Mouse (Mus musculus) intestine, embryonic 14.5 days (tissue): ENCODE data around the gene Mogs. TPM values are rescaled to one million over a fixed set of nuclear protein-coding genes. Genes with fewer than 3 reads are reported as not detected.
A peak's percentile ranks its signal among the peaks of the same experiment; 100 is the strongest.

Experiments used
- ATAC-seq: fragments of 200-750 bp; cut with Nextera tagmentation; replicated peaks from 2 replicates; pipeline ENCODE4 v1.8.0; 2017; ENCODE audit warnings: low read depth, moderate number of reproducible peaks, moderate TSS enrichment, moderate library complexity; ENCODE audit not compliant: low FRiP score, low TSS enrichment
- DNase-seq: peaks from one replicate; pipeline ENCODE4 v3.0.0-alpha.2; 2018; ENCODE audit warnings: low spot score
- H3K27ac ChIP-seq: fragments of 300-500 bp; sonication (generic); 2 replicates; pipeline ENCODE4 v1.5.1; 2014; ENCODE audit warnings: low read depth, mild to moderate bottlenecking, control low read depth
- H3K27me3 ChIP-seq: fragments of 300-500 bp; sonication (generic); replicated peaks from 2 replicates; pipeline ENCODE4 v1.6.1; 2014; ENCODE audit warnings: low read length, control low read depth; ENCODE audit not compliant: control insufficient read depth, insufficient read depth
- H3K36me3 ChIP-seq: fragments of 300-500 bp; sonication (generic); 2 replicates; pipeline ENCODE4 v1.6.1; 2014; ENCODE audit warnings: low read length, control low read depth; ENCODE audit not compliant: control insufficient read depth, insufficient read depth
- H3K4me1 ChIP-seq: fragments of 300-500 bp; sonication (generic); replicated peaks from 2 replicates; pipeline ENCODE4 v1.6.1; 2014; ENCODE audit warnings: low read length, control low read depth, mixed read lengths; ENCODE audit not compliant: control insufficient read depth, insufficient read depth
- H3K4me2 ChIP-seq: fragments of 300-500 bp; sonication (generic); 2 replicates; pipeline ENCODE4 v1.6.1; 2014; ENCODE audit warnings: low read length
- H3K4me3 ChIP-seq: fragments of 300-500 bp; sonication (generic); 2 replicates; pipeline ENCODE4 v1.5.1; 2014; ENCODE audit warnings: low read depth, low read length, control low read depth, mixed read lengths
- H3K9ac ChIP-seq: fragments of 300-500 bp; sonication (generic); 2 replicates; pipeline ENCODE4 v1.6.1; 2014; ENCODE audit warnings: mild to moderate bottlenecking, low read length
- H3K9me3 ChIP-seq: fragments of 300-500 bp; sonication (generic); 2 replicates; pipeline ENCODE4 v1.6.1; 2016; ENCODE audit warnings: low read length, control low read depth; ENCODE audit not compliant: control insufficient read depth
- WGBS: fragments of 180-500 bp; shearing (Covaris S2); extraction: QIAGEN DNeasy Blood & Tissue Kit; methylation state at CpG from one replicate; pipeline ENCODE4 v1.1.7; 2014; 5-methylcytosine and 5-hydroxymethylcytosine counted together
- polyA plus RNA-seq: library from polyadenylated mRNA; unstranded; fragments of >200 nt; fragmentation: Nextera tagmentation; extraction: Ambion mirVana; gene quantifications from 2 replicates; pipeline ENCODE4 v1.2.1, GENCODE M21; 2014

The Mogs gene
- polyA plus RNA-seq, 1 experiment from 2014 or later, result 60.0 TPM

GRCm38 (mm10) chr6:83124851-83125312 is 9.6 kb downstream of the Mogs start:
- Histone ChIP-seq H3K4me3 (peak overlapping the region; percentile 67), H3K4me1 (peaks cover 26% of the 10 kb centered on the region; the same call in 1 of the 2 replicates), H3K9me3 (no peaks in the 10 kb centered on the region), H3K9ac (peak overlapping the region; percentile 50), H3K4me2 (peak overlapping the region; percentile 84), H3K27me3 (no peaks in the 10 kb centered on the region), H3K27ac (peak overlapping the region; percentile 16; the same call in 1 of the 2 replicates), H3K36me3 (no peaks in the 10 kb centered on the region)
- DNase-seq (peak; percentile 96), ATAC-seq (0 out of 2 replicates have a peak, but pooled peaks have one; percentile 12)
- under 1% methylated on average over 30 of the region's 30 CpGs for WGBS

- peak within 1 kb of the TSS; percentile 84 for H3K4me2 ChIP-seq
- H3K27me3 ChIP-seq, result no peaks in the 10 kb centered on the region
- H3K9me3 ChIP-seq, result no peaks in the 10 kb centered on the region
- peak within 1 kb of the TSS; percentile 50 for H3K9ac ChIP-seq
- H3K4me1 ChIP-seq, result peaks cover 22% of the 10 kb centered on the region; the same call in 1 of the 2 replicates
- peak within 1 kb of the TSS; percentile 67 for H3K4me3 ChIP-seq
- no peaks in the 10 kb centered on the region for H3K36me3 ChIP-seq
- DNase-seq, result no peak
- peak within 1 kb of the TSS; percentile 16; the same call in 1 of the 2 replicates for H3K27ac ChIP-seq
- no peak for ATAC-seq
- WGBS, result 17% methylated on average over 5 of the region's 5 CpGs
Measured at GRCm38 (mm10) chr6:83125331-83125730, 10.0 kb downstream of the Mogs start, which contains the start of gene Ino80b. Gene Ino80b (minus strand): TSS chr6:83125431.

DNA sequence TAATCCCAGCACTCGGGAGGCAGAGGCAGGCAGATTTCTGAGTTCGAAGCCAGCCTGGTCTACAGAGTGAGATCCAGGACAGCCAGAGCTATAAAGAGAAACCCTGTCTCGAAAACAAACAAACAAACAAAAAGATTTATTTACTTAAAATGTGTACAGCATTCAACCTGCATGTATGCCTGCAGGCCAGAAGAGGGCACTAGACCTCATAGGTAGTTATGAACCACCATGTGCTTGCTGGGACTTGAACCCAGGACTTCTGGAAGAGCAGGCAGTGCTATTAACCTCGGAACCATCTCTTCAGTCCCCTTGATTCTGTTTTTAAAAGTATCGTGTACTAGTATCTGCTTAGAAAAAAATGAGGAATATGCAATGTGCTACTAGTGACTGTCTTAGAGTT is 12.1 kb downstream of the Mogs start:
- no peaks in the 10 kb centered on the region for H3K9me3 ChIP-seq
- H3K27me3 ChIP-seq, result no peaks in the 10 kb centered on the region
- no peak for DNase-seq
- peaks cover 15% of the 10 kb centered on the region; the same call in 1 of the 2 replicates for H3K4me1 ChIP-seq
- ATAC-seq, result no peak
- no peak overlapping the region for H3K4me2 ChIP-seq
- H3K4me3 ChIP-seq, result no peak overlapping the region
- H3K36me3 ChIP-seq, result no peaks in the 10 kb centered on the region
- no peak overlapping the region for H3K9ac ChIP-seq
- 92% methylated on average over 5 of the region's 5 CpGs for WGBS
- H3K27ac ChIP-seq, result no peak overlapping the region

DNA sequence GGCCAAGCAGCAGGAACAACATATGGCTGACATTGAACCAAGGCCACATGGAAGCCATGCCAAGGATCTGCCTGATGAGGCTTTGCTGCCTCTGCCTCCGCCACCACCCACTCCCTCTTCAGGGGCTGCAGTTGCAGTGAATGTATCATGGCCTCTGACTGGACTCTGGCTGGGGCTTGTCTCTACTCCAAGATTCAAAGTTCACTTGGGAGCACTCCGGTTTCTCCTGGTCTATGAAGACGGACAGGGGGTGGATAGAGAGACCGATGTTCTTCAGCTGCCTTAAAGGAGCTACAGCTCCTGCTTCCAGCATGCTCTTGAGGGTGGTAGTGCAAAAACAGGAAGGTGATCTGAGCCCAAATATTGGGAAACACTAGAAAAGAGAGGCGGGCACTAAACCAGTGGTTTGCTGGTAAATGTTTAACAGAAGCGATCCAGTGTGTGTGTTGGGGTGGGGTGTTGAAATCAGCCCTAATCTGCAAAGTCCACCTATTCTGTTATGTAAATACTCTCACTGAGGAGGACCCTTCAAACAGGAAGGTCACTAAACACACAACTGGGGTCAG is 16.3 kb downstream of the Mogs start:
- 50% methylated on average over 6 of the region's 6 CpGs for WGBS
- Histone ChIP-seq H3K4me1 (peaks cover 14% of the 10 kb centered on the region; the same call in 1 of the 2 replicates), H3K27me3 (no peaks in the 10 kb centered on the region), H3K36me3 (no peaks in the 10 kb centered on the region), H3K4me2 (0 out of 2 replicates have a peak overlapping the region, but pooled peaks have one; percentile 0), H3K4me3 (no peak overlapping the region), H3K9me3 (no peaks in the 10 kb centered on the region), H3K9ac (no peak overlapping the region), H3K27ac (peak overlapping the region; percentile 48)
- ATAC-seq, result peak; percentile 40; the same call in 1 of the 2 replicates
- DNase-seq, result no peak

GRCm38 (mm10) chr6:83132176-83132919 is 17.1 kb downstream of the Mogs start:
- ATAC-seq (no peak), DNase-seq (no peak)
- Histone ChIP-seq H3K4me1 (peaks cover 14% of the 10 kb centered on the region; the same call in 1 of the 2 replicates), H3K27ac (no peak overlapping the region), H3K9me3 (no peaks in the 10 kb centered on the region), H3K9ac (no peak overlapping the region), H3K27me3 (no peaks in the 10 kb centered on the region), H3K36me3 (no peaks in the 10 kb centered on the region), H3K4me3 (no peak overlapping the region), H3K4me2 (no peak overlapping the region)
- 79% methylated on average over 9 of the region's 9 CpGs for WGBS

- no peak overlapping the region for H3K27ac ChIP-seq
- ATAC-seq (no peak), DNase-seq (no peak)
- H3K36me3 ChIP-seq, result no peaks in the 10 kb centered on the region
- no peak overlapping the region for H3K9ac ChIP-seq
- WGBS, result 70% methylated on average over 3 of the region's 3 CpGs
- H3K4me2 ChIP-seq, result no peak overlapping the region
- H3K4me3 ChIP-seq, result no peak overlapping the region
- H3K4me1 ChIP-seq, result peaks cover 28% of the 10 kb centered on the region
- no peaks in the 10 kb centered on the region for H3K27me3 ChIP-seq
- H3K9me3 ChIP-seq, result no peaks in the 10 kb centered on the region
Measured at GRCm38 (mm10) chr6:83134226-83134625, 18.9 kb downstream of the Mogs start.

DNA sequence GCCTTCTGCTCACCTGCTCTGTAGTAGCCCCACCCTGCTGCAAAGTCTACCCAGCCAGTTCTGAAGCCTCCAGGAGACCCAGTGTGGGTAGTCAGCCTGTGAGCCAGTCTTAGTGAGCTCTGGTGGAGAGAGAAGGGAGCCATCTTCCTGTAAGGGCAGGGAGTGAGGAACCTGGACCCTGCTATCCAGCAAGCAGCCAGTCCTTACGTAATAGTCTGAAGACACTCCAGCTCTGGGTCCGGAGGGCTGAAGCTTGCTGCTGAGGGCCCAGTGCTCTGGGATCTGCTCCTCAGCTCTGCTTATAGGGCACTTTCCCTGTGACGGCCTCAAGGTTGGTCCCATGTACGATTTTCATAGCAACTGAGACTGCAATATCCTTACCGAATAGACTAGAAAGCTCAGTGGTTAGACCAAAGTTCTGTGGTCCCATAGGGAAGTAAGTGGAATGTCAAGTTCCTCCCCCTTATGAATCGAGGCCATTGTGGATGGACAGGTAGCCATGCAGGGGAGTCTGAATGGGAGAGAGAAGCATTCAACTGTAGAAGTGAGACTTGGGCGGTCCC is 19.7 kb downstream of the Mogs start, which contains the start of gene Rtkn:
Gene Rtkn (plus strand): TSS at position 513 of the 563 bp plus-strand sequence.
- no peaks in the 10 kb centered on the region for H3K27me3 ChIP-seq
- H3K27ac ChIP-seq, result peak within 1 kb of the TSS; percentile 100
- H3K9ac ChIP-seq, result peak within 1 kb of the TSS; percentile 93
- no peaks in the 10 kb centered on the region for H3K9me3 ChIP-seq
- H3K4me2 ChIP-seq, result peak within 1 kb of the TSS; percentile 80
- no peaks in the 10 kb centered on the region for H3K36me3 ChIP-seq
- H3K4me1 ChIP-seq, result peaks cover 31% of the 10 kb centered on the region
- peak within 1 kb of the TSS; percentile 64 for H3K4me3 ChIP-seq
- ATAC-seq (no peak), DNase-seq (no peak)
- 63% methylated on average over 7 of the region's 7 CpGs for WGBS

- ATAC-seq (no peak), DNase-seq (no peak)
- peak overlapping the region; percentile 80 for H3K4me2 ChIP-seq
- no peaks in the 10 kb centered on the region for H3K27me3 ChIP-seq
- H3K27ac ChIP-seq, result peak overlapping the region; percentile 100
- peaks cover 31% of the 10 kb centered on the region for H3K4me1 ChIP-seq
- H3K9ac ChIP-seq, result peak overlapping the region; percentile 93
- no peaks in the 10 kb centered on the region for H3K36me3 ChIP-seq
- H3K9me3 ChIP-seq, result no peaks in the 10 kb centered on the region
- H3K4me3 ChIP-seq, result peak overlapping the region; percentile 64
- WGBS, result 5% methylated on average over 37 of the region's 37 CpGs
Measured at GRCm38 (mm10) chr6:83135571-83136161, 20.4 kb downstream of the Mogs start.
